Mouse (Mus musculus) regulatory T cell (primary cell): Measurements from ENCODE around the gene Stag2.

Experiments used
- in situ Hi-C: fragments of 300-600 bp; cut with MboI, MseI; formaldehyde crosslinking; loops from one replicate; pipeline ENCODE4 v1.15.1; 2025; ENCODE audit warnings: high pct_unique_total_duplicates

The Stag2 gene

GRCm38 (mm10) chrX:42148788-42149556 is at the start of gene Stag2:
TSS of gene Stag2 (plus strand) at chrX:42149317.
- in situ Hi-C loops, result no loop called here

- in situ Hi-C loops, result no loop called here
Measured at GRCm38 (mm10) chrX:42107137-42107536, 42.0 kb upstream of the Stag2 start.

- in situ Hi-C loops, result no loop called here
Measured at GRCm38 (mm10) chrX:42110585-42110984, 38.5 kb upstream of the Stag2 start.

- in situ Hi-C loops, result no loop called here
Measured at GRCm38 (mm10) chrX:42119442-42120048, 29.6 kb upstream of the Stag2 start.

GRCm38 (mm10) chrX:42124963-42125697 is 24.0 kb upstream of the Stag2 start:
- in situ Hi-C loops, result no loop called here

- in situ Hi-C loops, result no loop called here
Measured at GRCm38 (mm10) chrX:42139882-42140281, 9.2 kb upstream of the Stag2 start.

GRCm38 (mm10) chrX:42142620-42143019 is 6.5 kb upstream of the Stag2 start:
- in situ Hi-C loops, result no loop called here

- in situ Hi-C loops, result no loop called here
Measured at GRCm38 (mm10) chrX:42143991-42144390, 5.1 kb upstream of the Stag2 start.

GRCm38 (mm10) chrX:42148016-42148451 is 1.1 kb upstream of the Stag2 start:
- in situ Hi-C loops, result no loop called here

GRCm38 (mm10) chrX:42149557-42150345 is 634 bp downstream of the Stag2 start:
- in situ Hi-C loops, result no loop called here

GRCm38 (mm10) chrX:42150346-42151023 is 1.4 kb downstream of the Stag2 start:
- in situ Hi-C loops, result no loop called here

- in situ Hi-C loops, result no loop called here
Measured at GRCm38 (mm10) chrX:42151024-42151754, 2.1 kb downstream of the Stag2 start.

- in situ Hi-C loops, result no loop called here
Measured at GRCm38 (mm10) chrX:42151903-42152369, 2.8 kb downstream of the Stag2 start.

GRCm38 (mm10) chrX:42153056-42153455 is 3.9 kb downstream of the Stag2 start:
- in situ Hi-C loops, result no loop called here

GRCm38 (mm10) chrX:42165455-42165854 is 16.3 kb downstream of the Stag2 start:
- in situ Hi-C loops, result no loop called here

GRCm38 (mm10) chrX:42170811-42171210 is 21.7 kb downstream of the Stag2 start:
- in situ Hi-C loops, result no loop called here

- in situ Hi-C loops, result no loop called here
Measured at GRCm38 (mm10) chrX:42187590-42187989, 38.5 kb downstream of the Stag2 start.

- in situ Hi-C loops, result no loop called here
Measured at GRCm38 (mm10) chrX:42188825-42189426, 39.8 kb downstream of the Stag2 start.

- in situ Hi-C loops, result no loop called here
Measured at GRCm38 (mm10) chrX:42194608-42195007, 45.5 kb downstream of the Stag2 start.

- in situ Hi-C loops, result no loop called here
Measured at GRCm38 (mm10) chrX:42202482-42202881, 53.4 kb downstream of the Stag2 start.
